Mouse (Mus musculus): ENCODE results near the gene Rab2b. TPM values are rescaled to one million over a fixed set of nuclear protein-coding genes. Genes with fewer than 3 reads are reported as not detected.
"Not testable (repeated sequence)": the region's sequence is repeated elsewhere in the genome, so short reads cannot be mapped to it uniquely, and the experiment has no call there.

Gene Rab2b
- total RNA-seq (2022) = 1 to 10 TPM; 2.5 to 3.7 (median 3.1) TPM

DNA sequence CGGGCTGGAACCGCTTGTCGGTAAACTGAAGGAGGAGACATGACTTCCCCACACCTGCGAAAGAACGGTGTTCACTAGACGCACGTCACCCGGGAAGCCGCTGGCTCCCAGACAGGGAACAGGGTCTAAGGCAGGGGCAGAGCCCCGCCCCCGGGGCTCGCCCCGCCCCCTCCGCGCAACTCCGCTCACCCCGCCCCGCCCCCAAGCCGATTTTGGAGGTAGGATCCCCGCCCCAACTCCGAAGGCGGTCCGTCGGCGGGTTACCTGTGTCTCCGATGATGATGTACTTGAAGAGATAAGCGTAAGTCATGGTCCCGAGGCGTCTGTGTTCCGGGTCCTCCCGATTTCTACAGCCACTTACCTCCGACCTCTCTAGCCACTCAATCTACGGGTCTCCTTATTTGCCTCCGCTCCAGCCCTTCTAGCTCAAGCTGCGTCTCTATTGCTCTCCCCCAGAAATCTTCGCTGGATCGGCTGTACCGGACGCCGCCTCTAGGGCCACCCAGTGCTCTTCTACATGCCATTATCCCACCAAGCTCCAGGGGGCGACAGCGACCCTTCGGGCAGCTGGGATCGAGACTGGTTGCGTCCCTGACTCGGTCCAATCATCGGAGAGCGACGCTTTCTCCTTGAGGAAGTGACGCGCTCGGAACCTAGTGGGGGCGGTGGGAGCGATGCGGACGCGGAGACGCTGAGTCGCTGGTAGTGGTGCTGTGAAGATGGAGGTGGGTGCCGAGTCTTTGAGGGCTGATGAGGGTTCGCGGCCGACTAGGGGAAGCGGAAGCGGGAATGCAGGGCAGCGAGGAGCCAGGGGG lies at the start of gene Rab2b, which contains the start of gene Tox4:
Gene Rab2b, minus strand, starts transcription at position 614 of the 815 bp plus-strand sequence.
Gene Tox4, plus strand, starts transcription at position 215 of the 815 bp plus-strand sequence.
- peak; percentile 95 to 97 for DNase-seq (ENCODE audit: low spot score in 2 of 2)

GRCm38 (mm10) chr14:52327910-52328812 lies 48.8 kb upstream of the Rab2b start, which contains the start of gene Sall2:
Gene Sall2 (minus strand): TSS chr14:52328762.
- DNase-seq (ENCODE audit: low spot score in 2 of 2) = no peak

- DNase-seq (ENCODE audit: low spot score in 2 of 2) = no peak
Measured at GRCm38 (mm10) chr14:52327375-52327901, 48.1 kb upstream of the Rab2b start.

GRCm38 (mm10) chr14:52325890-52326289 lies 46.5 kb upstream of the Rab2b start:
- DNase-seq (ENCODE audit: low spot score in 2 of 2) = no peak

- no peak for DNase-seq (ENCODE audit: low spot score in 2 of 2)
Measured at GRCm38 (mm10) chr14:52319361-52319760, 40.0 kb upstream of the Rab2b start.

GRCm38 (mm10) chr14:52316441-52317225 lies 37.3 kb upstream of the Rab2b start:
- no peak for DNase-seq (ENCODE audit: low spot score in 2 of 2)

GRCm38 (mm10) chr14:52315792-52316440 lies 36.6 kb upstream of the Rab2b start:
- peak in 1 of 2 experiments; percentile 13 for DNase-seq (ENCODE audit: low spot score in 2 of 2)

- no peak for DNase-seq (ENCODE audit: low spot score in 2 of 2)
Measured at GRCm38 (mm10) chr14:52315283-52315780, 36.0 kb upstream of the Rab2b start.

- DNase-seq (ENCODE audit: low spot score in 2 of 2) = no peak
Measured at GRCm38 (mm10) chr14:52314808-52315150, 35.4 kb upstream of the Rab2b start.

DNA sequence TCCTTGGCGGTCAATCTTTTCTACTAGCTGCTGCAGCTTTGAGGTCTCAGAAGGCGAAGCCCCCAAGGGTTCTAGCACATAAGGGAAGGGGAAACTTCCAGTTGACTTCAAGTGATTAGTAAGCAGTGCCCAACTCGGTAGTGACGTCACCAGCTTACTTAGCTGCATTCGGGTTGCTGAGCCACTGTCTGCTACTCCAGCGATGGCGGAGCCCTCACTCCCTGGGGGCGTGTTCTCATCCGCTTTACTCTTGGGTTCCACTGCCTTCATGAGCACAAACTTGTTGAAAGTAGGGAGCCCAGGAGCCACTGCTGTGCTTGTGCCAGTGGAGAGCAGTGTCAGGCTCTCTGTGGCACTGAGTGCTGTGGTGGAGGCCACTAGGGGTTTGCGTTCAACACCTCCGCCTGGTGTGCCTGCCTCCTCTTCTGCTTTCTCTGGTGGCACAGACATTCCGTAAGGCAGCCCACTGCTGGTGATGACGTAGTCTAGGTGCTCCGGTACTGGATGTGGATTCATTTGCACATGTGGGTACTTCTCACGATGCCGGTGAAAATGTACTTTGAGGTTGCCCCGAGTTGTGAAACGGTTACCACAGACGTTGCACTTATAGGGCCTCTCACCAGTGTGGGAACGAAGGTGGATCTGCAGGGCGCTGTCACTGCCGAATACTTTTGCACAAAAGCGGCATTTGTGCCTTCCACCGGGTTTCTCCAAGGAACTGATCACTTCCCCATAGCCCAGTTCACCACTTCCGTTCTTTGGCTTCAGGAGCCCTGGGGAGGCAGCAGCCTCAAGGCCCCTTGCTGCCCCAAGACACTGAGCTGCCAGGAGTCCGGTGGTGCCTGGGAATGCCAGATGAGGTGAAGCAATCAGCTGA lies 34.8 kb upstream of the Rab2b start:
- no peak for DNase-seq (ENCODE audit: low spot score in 2 of 2)

DNA sequence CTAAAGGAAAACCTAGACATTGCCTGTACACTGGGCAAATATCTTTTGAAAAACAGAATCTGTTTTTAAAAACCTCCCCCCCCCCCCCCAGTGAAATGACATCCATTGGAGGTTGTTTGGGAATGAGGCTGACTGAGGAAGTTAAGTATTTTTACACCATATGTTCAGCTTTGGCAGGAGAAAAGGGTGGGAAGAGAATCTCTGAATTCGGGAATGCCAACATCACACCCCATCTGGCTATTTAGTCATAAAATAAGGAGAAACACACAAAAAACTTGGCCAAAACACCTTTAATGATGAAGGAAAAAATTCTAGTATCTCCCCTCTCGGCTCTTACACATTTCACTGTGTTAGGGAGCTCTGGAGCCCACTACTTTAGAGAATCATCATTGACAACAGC lies 31.6 kb upstream of the Rab2b start:
- no peak for DNase-seq (ENCODE audit: low spot score in 2 of 2)

DNA sequence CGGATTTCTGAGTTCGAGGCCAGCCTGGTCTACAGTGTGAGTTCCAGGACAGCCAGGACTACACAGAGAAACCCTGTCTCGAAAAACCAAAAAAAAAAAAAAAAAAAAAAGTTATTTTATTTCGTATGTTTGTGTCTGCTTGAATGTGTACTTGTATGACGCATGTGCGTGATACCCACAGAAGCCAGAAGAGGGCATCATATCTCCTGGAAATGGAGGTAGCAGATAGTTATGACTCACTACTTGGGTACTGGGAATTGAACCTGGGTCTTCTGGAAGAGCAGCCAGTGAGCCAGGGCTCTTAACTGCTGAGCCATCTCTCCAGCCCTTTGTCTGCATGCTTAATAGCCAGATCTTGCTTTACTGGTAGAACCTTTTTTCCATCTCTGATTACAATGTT lies 31.0 kb upstream of the Rab2b start:
- not testable (repeated sequence) for DNase-seq (ENCODE audit: low spot score in 2 of 2)

DNA sequence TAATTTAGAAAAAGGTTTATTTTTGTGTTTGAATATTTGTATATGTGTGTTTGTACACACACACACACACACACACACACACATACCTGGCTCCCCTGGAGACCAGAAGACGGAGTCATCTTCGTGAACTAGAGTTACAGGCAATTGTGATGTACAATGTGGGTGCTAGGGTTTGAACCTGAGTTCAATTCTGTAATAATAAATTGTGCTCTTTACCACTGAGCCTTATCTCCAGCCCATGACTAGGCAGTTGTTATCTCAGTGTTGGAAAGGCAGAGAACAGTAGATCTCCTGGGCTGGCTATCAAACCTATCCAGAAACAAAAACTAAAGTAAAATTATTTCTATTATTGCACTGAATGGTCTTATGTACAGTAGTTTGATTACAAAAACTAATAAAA lies 26.8 kb upstream of the Rab2b start:
- no peak for DNase-seq (ENCODE audit: low spot score in 2 of 2)

DNA sequence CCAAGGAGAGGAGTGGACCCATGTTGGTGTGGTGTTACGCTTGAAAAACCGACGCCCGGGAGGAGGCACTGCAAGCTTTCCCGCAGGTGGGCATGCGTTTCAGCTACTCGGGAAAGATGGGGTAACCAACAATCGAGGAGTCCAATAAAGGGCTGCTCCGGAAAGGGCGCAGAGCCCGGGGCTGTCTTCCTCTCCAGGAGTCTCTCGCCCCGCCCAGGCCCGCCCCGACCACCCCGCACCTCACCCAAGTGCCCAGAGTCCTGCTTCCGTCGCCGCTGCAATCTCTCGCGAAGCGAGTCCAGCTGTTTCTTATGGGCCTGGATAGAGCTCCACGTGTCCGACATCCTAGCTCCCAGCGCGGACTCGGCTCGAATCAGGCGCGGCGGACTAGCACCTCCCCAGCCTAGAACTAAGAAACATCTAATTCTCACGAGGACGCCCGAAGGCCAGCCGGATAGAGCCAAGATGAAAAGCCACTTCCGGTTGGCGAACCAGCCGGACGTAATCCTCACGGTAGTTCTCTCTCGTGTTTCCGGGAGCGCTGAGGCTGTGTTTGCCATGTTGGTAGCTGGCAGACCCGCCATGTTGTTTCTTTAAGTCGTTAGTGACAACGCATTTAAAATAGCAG lies 25.4 kb upstream of the Rab2b start, which contains the start of gene Mettl3:
Gene Mettl3, minus strand, starts transcription at position 485 of the 628 bp plus-strand sequence.
- peak; percentile 84 to 89 for DNase-seq (ENCODE audit: low spot score in 2 of 2)

DNA sequence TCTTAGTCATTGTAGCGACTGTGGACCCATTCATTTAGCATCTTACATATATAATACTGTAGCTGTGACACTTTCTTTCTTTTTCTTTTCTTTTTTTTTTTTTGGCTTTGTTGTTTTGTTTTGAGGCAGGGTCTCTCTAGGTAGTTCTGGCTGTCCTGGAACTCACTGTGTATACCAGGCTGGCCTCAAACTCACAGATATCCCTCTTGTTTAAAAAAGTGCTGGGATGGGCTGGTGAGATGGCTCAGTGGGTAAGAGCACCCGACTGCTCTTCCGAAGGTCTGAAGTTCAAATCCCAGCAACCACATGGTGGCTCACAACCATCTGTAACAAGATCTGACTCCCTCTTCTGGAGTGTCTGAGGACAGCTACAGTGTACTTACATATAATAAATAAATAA lies 24.2 kb upstream of the Rab2b start:
- DNase-seq (ENCODE audit: low spot score in 2 of 2) = not testable (repeated sequence)

GRCm38 (mm10) chr14:52295558-52296264 lies 16.4 kb upstream of the Rab2b start:
- no peak for DNase-seq (ENCODE audit: low spot score in 2 of 2)

GRCm38 (mm10) chr14:52284191-52284590 lies 4.8 kb upstream of the Rab2b start:
- no peak for DNase-seq (ENCODE audit: low spot score in 2 of 2)

GRCm38 (mm10) chr14:52283629-52284028 lies 4.3 kb upstream of the Rab2b start:
- DNase-seq (ENCODE audit: low spot score in 2 of 2) = peak in 1 of 2 experiments; percentile 17

All from gastrocnemius, adult 8-10 months (tissue).